Mouse (Mus musculus): ENCODE results near the gene Bglap.

- TF ChIP-seq CTCF (IDR thresholded peaks at IDR 0.05; ENCODE audit: borderline replicate concordance, insufficient read depth, low read length) (no peak), POLR2A (IDR thresholded peaks at IDR 0.05; ENCODE audit: low read depth, low read length) (no peak)
Measured at GRCm38 (mm10) chr3:88410645-88411031, 26.4 kb upstream of the Bglap start.

Data from embryonic fibroblast, embryonic 13.5 days (primary cell).